10 mouse cellular contexts compared by ENCODE assay signal in the genomic region with DNA sequence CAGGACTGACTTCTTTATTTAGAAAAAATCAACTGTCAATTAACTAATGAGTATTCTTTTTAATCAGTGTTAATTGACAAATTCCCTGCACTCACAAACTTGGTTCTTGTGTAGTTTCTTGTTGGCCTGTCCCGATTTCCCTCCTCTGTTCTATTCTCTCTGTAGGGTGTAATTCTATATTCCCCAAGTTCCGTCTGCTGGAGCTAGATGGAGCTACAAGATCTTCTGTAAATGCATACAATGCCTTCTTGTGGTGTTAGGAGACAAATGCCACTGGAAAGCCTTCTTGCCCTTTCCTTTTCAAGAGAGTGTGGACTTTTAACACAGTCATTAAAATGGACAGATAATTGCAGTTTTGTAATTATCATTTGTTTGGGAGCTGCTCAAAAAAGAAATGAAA.
A peak's percentile ranks its signal among the peaks of the same experiment; 100 is the strongest.
DNase-seq lines count a peak whose midpoint lies in the region; ATAC-seq and TF ChIP-seq lines count a peak whose summit lies in the region.
"Had no signal": no experiment of that assay in that cellular context is flagged by ENCODE, and none has a peak within 500 bp of the region (broad histone marks: within the 10 kb centered on the region; RNA-seq: fewer than 3 reads in every experiment).

No protein-coding gene starts in this region.

- H3K27ac ChIP-seq in limb, embryonic 14.5 days (replicated peaks; ENCODE audit: low read depth, low read length): no peak overlapping the region
- H3K27ac ChIP-seq in limb, embryonic 10.5 days: no peak overlapping the region
- H3K27ac ChIP-seq: hindbrain, embryonic 15.5 days; midbrain, embryonic 12.5 days had no signal

- WGBS in limb, embryonic 14.5 days: 9% methylated on average over 2 of the region's 2 CpGs
- 22% methylated on average over 2 of the region's 2 CpGs for WGBS in limb, embryonic 10.5 days

- no peaks in the 10 kb centered on the region for H3K9me3 ChIP-seq in limb, embryonic 14.5 days (ENCODE audit: control insufficient read depth, low read length)
- H3K9me3 ChIP-seq in limb, embryonic 10.5 days (replicated peaks): no peaks in the 10 kb centered on the region
- H3K9me3 ChIP-seq: hindbrain, embryonic 15.5 days; midbrain, embryonic 12.5 days had no signal

- H3K36me3 ChIP-seq in limb, embryonic 14.5 days (ENCODE audit: control insufficient read depth, insufficient read depth, low read length): no peaks in the 10 kb centered on the region
- no peaks in the 10 kb centered on the region for H3K36me3 ChIP-seq in limb, embryonic 10.5 days
- H3K36me3 ChIP-seq: hindbrain, embryonic 15.5 days; midbrain, embryonic 12.5 days had no signal

- H3K4me2 ChIP-seq in limb, embryonic 14.5 days (replicated peaks; ENCODE audit: low read depth, low read length, severe bottlenecking): no peak overlapping the region
- H3K4me2 ChIP-seq: hindbrain, embryonic 15.5 days; midbrain, embryonic 12.5 days had no signal

- peak; percentile 5 to 67 for DNase-seq in frontal cortex, adult 2 months (ENCODE audit: extremely low spot score in 1 of 2, low spot score in 1 of 2)
- DNase-seq in frontal cortex, postnatal 14 days (ENCODE audit: low spot score in 2 of 2): no peak
- peak; percentile 56 for DNase-seq in limb, embryonic 14.5 days (ENCODE audit: low spot score)
- no peak for DNase-seq in limb, embryonic 10.5 days (ENCODE audit: low spot score)
- peak; percentile 51 for DNase-seq in brain, embryonic 18.5 days (ENCODE audit: low read depth, low spot score)
- peak; percentile 50 for DNase-seq in mesoderm, embryonic 11.5 days (ENCODE audit: low read depth, low spot score)
- DNase-seq in thymus, postnatal 25 days: no peak
- no peak for DNase-seq in neural tube, embryonic 10.5 days (ENCODE audit: extremely low spot score, low spot score)

- no peak overlapping the region for H3K4me3 ChIP-seq in limb, embryonic 14.5 days (replicated peaks; ENCODE audit: low read length)
- no peak overlapping the region for H3K4me3 ChIP-seq in limb, embryonic 10.5 days
- H3K4me3 ChIP-seq: hindbrain, embryonic 15.5 days; midbrain, embryonic 12.5 days had no signal

- no peak overlapping the region for H3K9ac ChIP-seq in limb, embryonic 14.5 days (ENCODE audit: low read depth, low read length, severe bottlenecking)
- H3K9ac ChIP-seq: hindbrain, embryonic 15.5 days; midbrain, embryonic 12.5 days had no signal

- no peaks in the 10 kb centered on the region for H3K27me3 ChIP-seq in limb, embryonic 14.5 days (ENCODE audit: control insufficient read depth, insufficient read depth, low read length)
- 0 out of 2 replicates have a peak, but pooled peaks cover 3% of the 10 kb centered on the region for H3K27me3 ChIP-seq in limb, embryonic 10.5 days (ENCODE audit: low read depth, poor library complexity, severe bottlenecking)
- H3K27me3 ChIP-seq: hindbrain, embryonic 15.5 days; midbrain, embryonic 12.5 days had no signal

- peaks cover 23% of the 10 kb centered on the region for H3K4me1 ChIP-seq in limb, embryonic 14.5 days (ENCODE audit: control insufficient read depth, insufficient read depth, low read length)
- peaks cover 45% of the 10 kb centered on the region for H3K4me1 ChIP-seq in limb, embryonic 10.5 days

- no peak for TF ChIP-seq POLR2A in limb, embryonic 14.5 days (IDR thresholded peaks at IDR 0.05; ENCODE audit: borderline replicate concordance, extremely low read depth, insufficient read depth, insufficient read length)

- ATAC-seq in limb, embryonic 14.5 days (ENCODE audit: low FRiP score, low read depth): peak; percentile 53; the same call in 1 of the 2 replicates

Comparison
In these comparisons a context has a peak if more than half of its experiments do, and no peak if none do; other contexts are left out.
1. DNase-seq: peak in frontal cortex, adult 2 months (2 of 2), limb, embryonic 14.5 days (single experiment), brain, embryonic 18.5 days (single experiment) and mesoderm, embryonic 11.5 days (single experiment); none in frontal cortex, postnatal 14 days (0 of 2), limb, embryonic 10.5 days (single experiment), thymus, postnatal 25 days (single experiment) and neural tube, embryonic 10.5 days (single experiment).